In genomic region chr6:127122221-127122806, GRCm38 (mm10) we compare ENCODE assay signal across 11 mouse cellular contexts. TPM values are rescaled to one million over a fixed set of nuclear protein-coding genes. Genes with fewer than 3 reads are reported as not detected.
A peak's percentile ranks its signal among the peaks of the same experiment; 100 is the strongest.
DNase-seq lines count a peak whose midpoint lies in the region; ATAC-seq and TF ChIP-seq lines count a peak whose summit lies in the region.
"Had no signal": no experiment of that assay in that cellular context is flagged by ENCODE, and none has a peak within 500 bp of the region (broad histone marks: within the 10 kb centered on the region; RNA-seq: fewer than 3 reads in every experiment).

No protein-coding gene starts in this region.

- TF ChIP-seq RAD21 in CH12.LX (IDR thresholded peaks at IDR 0.05; ENCODE audit: low read depth, low read length), result peak; percentile 74

- peak; percentile 48 for TF ChIP-seq CTCF in left cerebral cortex, adult 2 months (IDR thresholded peaks at IDR 0.05)
- TF ChIP-seq CTCF in CH12.LX (conservative IDR thresholded peaks at IDR 0.05 in 1 of 2, IDR thresholded peaks at IDR 0.05 in 1 of 2; ENCODE audit: low read depth in 2 of 2, low read length in 2 of 2), result peak; percentile 78 to 80

- no peak overlapping the region for H3K27ac ChIP-seq in left cerebral cortex, adult 2 months
- no peak overlapping the region for H3K27ac ChIP-seq in CH12.LX (ENCODE audit: insufficient read depth, low read depth)
- no peak overlapping the region for H3K27ac ChIP-seq in embryonic facial prominence, embryonic 14.5 days (replicated peaks; ENCODE audit: low read depth, low read length)
- H3K27ac ChIP-seq: liver, embryonic 13.5 days; neural tube, embryonic 12.5 days had no signal

- dilution Hi-C loops in CH12.LX (cut with MboI; ENCODE audit: extremely low pct_ligation_motif_present, extremely low pct_unique_long_range_greater_than_20kb, low sequenced_read_pairs), result no loop called here

- H3K4me2 ChIP-seq in CH12.LX (ENCODE audit: insufficient read depth, low read depth, poor library complexity, severe bottlenecking), result no peak overlapping the region
- no peak overlapping the region for H3K4me2 ChIP-seq in embryonic facial prominence, embryonic 14.5 days (ENCODE audit: low read depth, low read length)
- H3K4me2 ChIP-seq: liver, embryonic 13.5 days; neural tube, embryonic 12.5 days had no signal

- no peak for TF ChIP-seq POLR2A in CH12.LX (IDR thresholded peaks at IDR 0.05; ENCODE audit: low read depth, low read length)

- no peaks in the 10 kb centered on the region for H3K79me2 ChIP-seq in CH12.LX (replicated peaks; ENCODE audit: control insufficient read depth, extremely low read depth, insufficient read depth, poor library complexity, severe bottlenecking)

- peaks cover 12% of the 10 kb centered on the region for H3K27me3 ChIP-seq in CH12.LX (replicated peaks)
- no peaks in the 10 kb centered on the region for H3K27me3 ChIP-seq in embryonic facial prominence, embryonic 14.5 days (replicated peaks; ENCODE audit: control insufficient read depth, insufficient read depth, low read length)
- H3K27me3 ChIP-seq: liver, embryonic 13.5 days; neural tube, embryonic 12.5 days had no signal

- whole genome bisulfite sequencing in embryonic facial prominence, embryonic 14.5 days, result 78% methylated on average over 4 of the region's 4 CpGs

- no peak overlapping the region for H3K4me3 ChIP-seq in left cerebral cortex, adult 2 months
- no peak overlapping the region for H3K4me3 ChIP-seq in CH12.LX (replicated peaks in 1 of 3; ENCODE audit: low read depth in 2 of 3, low read length in 2 of 3, poor library complexity in 1 of 3)
- H3K4me3 ChIP-seq in embryonic facial prominence, embryonic 14.5 days (ENCODE audit: low read depth, low read length), result no peak overlapping the region
- H3K4me3 ChIP-seq: liver, embryonic 13.5 days; neural tube, embryonic 12.5 days had no signal

- H3K9me3 ChIP-seq in CH12.LX (replicated peaks; ENCODE audit: low read length), result no peaks in the 10 kb centered on the region
- no peaks in the 10 kb centered on the region for H3K9me3 ChIP-seq in embryonic facial prominence, embryonic 14.5 days (ENCODE audit: control insufficient read depth, low read length)
- H3K9me3 ChIP-seq: liver, embryonic 13.5 days; neural tube, embryonic 12.5 days had no signal

- intact Hi-C loops in left cerebral cortex, adult 2 months (cut with DNase I), result no loop called here

- TF ChIP-seq EP300 in CH12.LX (IDR thresholded peaks at IDR 0.05; ENCODE audit: low read length), result no peak

- 0 out of 2 replicates have a peak, but pooled peaks have one; percentile 37 for ATAC-seq in embryonic facial prominence, embryonic 14.5 days (ENCODE audit: low read depth)

- H3K36me3 ChIP-seq in CH12.LX (replicated peaks in 1 of 2; ENCODE audit: control insufficient read depth in 1 of 2, insufficient read depth in 1 of 2, low read length in 1 of 2), result peaks cover 13 to 16% of the 10 kb centered on the region in 2 experiments
- peaks cover 8% of the 10 kb centered on the region for H3K36me3 ChIP-seq in embryonic facial prominence, embryonic 14.5 days (ENCODE audit: control insufficient read depth, insufficient read depth, low read length)
- H3K36me3 ChIP-seq: liver, embryonic 13.5 days had no signal

- no peaks in the 10 kb centered on the region for H3K4me1 ChIP-seq in CH12.LX (ENCODE audit: control insufficient read depth in 1 of 2, insufficient read depth in 2 of 2)
- H3K4me1 ChIP-seq in embryonic facial prominence, embryonic 14.5 days (ENCODE audit: control insufficient read depth, insufficient read depth, low read length), result no peaks in the 10 kb centered on the region
- H3K4me1 ChIP-seq: liver, embryonic 13.5 days; neural tube, embryonic 12.5 days had no signal

- no peak overlapping the region for H3K9ac ChIP-seq in CH12.LX (ENCODE audit: insufficient read depth, low read depth)
- no peak overlapping the region for H3K9ac ChIP-seq in embryonic facial prominence, embryonic 14.5 days (ENCODE audit: low read depth, low read length)
- H3K9ac ChIP-seq: liver, embryonic 13.5 days; neural tube, embryonic 12.5 days had no signal

- in situ Hi-C loops in CH12.LX (cut with MboI; ENCODE audit: low pct_ligation_motif_present, low pct_unique_long_range_greater_than_20kb, low sequenced_read_pairs), result loop anchor here (25.0 kb wide), 1 partner anchor 335 kb away; no protein-coding TSS in a partner anchor

- peak; percentile 77 to 91 for DNase-seq in adrenal gland, adult (ENCODE audit: inconsistent age in 2 of 2, low spot score in 1 of 2)
- no peak for DNase-seq in adrenal gland, adult 8-10 months
- no peak for DNase-seq in left cerebral cortex, adult 2 months (ENCODE audit: extremely low spot score in 1 of 2, low spot score in 2 of 2)
- DNase-seq in left cerebral cortex, adult 18-20 months (ENCODE audit: low spot score in 2 of 2), result no peak
- no peak for DNase-seq in CH12.LX (ENCODE audit: extremely low read depth)
- DNase-seq in embryonic facial prominence, embryonic 14.5 days (ENCODE audit: low spot score), result no peak
- DNase-seq in spleen, postnatal 4 days (ENCODE audit: low spot score in 2 of 2), result no peak
- no peak for DNase-seq in cerebellum, adult 9-10 months
- DNase-seq: kidney, adult 8-10 months; liver, embryonic 13.5 days had no signal

TF ChIP-seq in CH12.LX, 34 proteins besides CTCF, POLR2A, EP300 and RAD21:
- TF ChIP-seq SMC3 (IDR thresholded peaks at IDR 0.05; ENCODE audit: low read depth, low read length) (peak; percentile 63), MXI1 (IDR thresholded peaks at IDR 0.05; ENCODE audit: low read depth, low read length) (no peak), IRF4 (IDR thresholded peaks at IDR 0.05; ENCODE audit: low read depth, low read length) (no peak)

RNA-seq across cellular contexts. Expression of gene Tigar, which starts 13.0 kb away (rescaled TPM):
- 10 to 100 TPM; 17.6 to 25.7 (median 22.0) TPM for total RNA-seq in adrenal gland, adult 8-10 months (2022)
- 10 to 100 TPM; 22.3 to 22.7 TPM for total RNA-seq in left cerebral cortex, adult 2 months (2021)
- total RNA-seq in left cerebral cortex, adult 18-20 months (2021), result 10 to 100 TPM; 24.9 to 29.8 TPM
- total RNA-seq in CH12.LX (2012; rRNA removed) (8.9 and 12.4 TPM in 2 replicates), CH12.LX (2014; rRNA removed) (11.5 and 11.8 TPM in 2 replicates)
- 18.6 and 20.8 TPM in 2 replicates for polyA plus RNA-seq in CH12.LX (2012; ENCODE audit: insufficient read length, low read depth)
- 1.8 and 3.3 TPM in 2 replicates for polyA plus RNA-seq in embryonic facial prominence, embryonic 14.5 days (2014; fragmentation: Nextera tagmentation; extraction: Ambion mirVana)

RNA-seq across cellular contexts. Expression of gene Ccnd2, which starts 29.7 kb away (rescaled TPM):
- 100 to 1,000 TPM; 550 to 578 (median 567) TPM for total RNA-seq in adrenal gland, adult 8-10 months (2022)
- total RNA-seq in left cerebral cortex, adult 2 months (2021), result 10 to 100 TPM; 75.1 to 97.4 TPM
- 10 to 100 TPM; 79.9 to 83.3 TPM for total RNA-seq in left cerebral cortex, adult 18-20 months (2021)
- total RNA-seq in CH12.LX (2012; rRNA removed) (99.4 and 146 TPM in 2 replicates), CH12.LX (2014; rRNA removed) (33.5 and 42.4 TPM in 2 replicates)
- 255 and 299 TPM in 2 replicates for polyA plus RNA-seq in CH12.LX (2012; ENCODE audit: insufficient read length, low read depth)
- 757 and 796 TPM in 2 replicates for polyA plus RNA-seq in embryonic facial prominence, embryonic 14.5 days (2014; fragmentation: Nextera tagmentation; extraction: Ambion mirVana)

RNA-seq across cellular contexts. Expression of gene Fgf23, which starts 49.6 kb away (rescaled TPM):
- not detected for total RNA-seq in adrenal gland, adult 8-10 months (2022)
- under 1 TPM; 0.44 to 0.68 TPM for total RNA-seq in left cerebral cortex, adult 2 months (2021)
- total RNA-seq in left cerebral cortex, adult 18-20 months (2021), result under 1 TPM; 0.40 to 0.49 TPM
- total RNA-seq in CH12.LX (2012; rRNA removed), result not detected in 2 replicates
- not detected in 2 replicates for total RNA-seq in CH12.LX (2014; rRNA removed)
- polyA plus RNA-seq in CH12.LX (2012; ENCODE audit: insufficient read length, low read depth), result not detected in 2 replicates
- polyA plus RNA-seq in embryonic facial prominence, embryonic 14.5 days (2014; fragmentation: Nextera tagmentation; extraction: Ambion mirVana), result not detected in 2 replicates
- polyA plus RNA-seq: liver, embryonic 13.5 days; neural tube, embryonic 12.5 days had no signal

Comparison
In these comparisons a context has a peak if more than half of its experiments do, and no peak if none do; other contexts are left out.
1. DNase-seq: peak in adrenal gland, adult (2 of 2); none in adrenal gland, adult 8-10 months (single experiment), left cerebral cortex, adult 2 months (0 of 2), left cerebral cortex, adult 18-20 months (0 of 2), CH12.LX (single experiment), embryonic facial prominence, embryonic 14.5 days (single experiment), spleen, postnatal 4 days (0 of 2) and cerebellum, adult 9-10 months (single experiment).